Comparison of ENCODE assay signal across 24 mouse cellular contexts in the genomic region with DNA sequence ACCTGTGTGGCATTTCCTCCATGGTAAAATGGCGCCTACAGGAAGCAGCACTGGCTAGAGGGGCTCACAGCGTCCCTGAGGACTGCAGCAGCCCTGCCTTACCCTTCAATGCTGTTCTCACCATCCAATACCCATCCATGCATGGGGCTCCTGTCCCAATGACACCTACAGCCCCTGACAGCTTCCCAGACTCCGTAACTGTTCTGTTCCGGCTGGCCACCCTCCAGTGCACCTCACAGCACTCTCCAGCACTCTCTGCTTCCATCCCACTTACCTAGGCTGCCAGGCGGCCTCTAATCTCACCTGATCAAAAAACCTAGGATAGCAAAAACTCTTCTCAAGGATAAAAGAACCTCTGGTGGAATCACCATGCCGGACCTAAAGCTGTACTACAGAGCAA. TPM values are rescaled to one million over a fixed set of nuclear protein-coding genes. Genes with fewer than 3 reads are reported as not detected.
A peak's percentile ranks its signal among the peaks of the same experiment; 100 is the strongest.
DNase-seq lines count a peak whose midpoint lies in the region; ATAC-seq and TF ChIP-seq lines count a peak whose summit lies in the region.
"Had no signal": no experiment of that assay in that cellular context is flagged by ENCODE, and none has a peak within 500 bp of the region (broad histone marks: within the 10 kb centered on the region; RNA-seq: fewer than 3 reads in every experiment).

No protein-coding gene starts in this region.

- no peak for TF ChIP-seq POLR2A in myocyte (IDR thresholded peaks at IDR 0.05; ENCODE audit: insufficient read length, low read depth)

- WGBS in intestine, embryonic 16.5 days = 83% methylated on average over 6 of the region's 6 CpGs
- WGBS in intestine, embryonic 15.5 days = 85% methylated on average over 6 of the region's 6 CpGs
- WGBS in intestine, postnatal 0 days = 81% methylated on average over 6 of the region's 6 CpGs
- WGBS in kidney, embryonic 16.5 days = 59% methylated on average over 6 of the region's 6 CpGs
- WGBS in hindbrain, embryonic 13.5 days = 86% methylated on average over 6 of the region's 6 CpGs

- H3K9ac ChIP-seq in intestine, embryonic 16.5 days (ENCODE audit: low read depth, low read length) = no peak overlapping the region
- H3K9ac ChIP-seq in intestine, embryonic 15.5 days = no peak overlapping the region
- no peak overlapping the region for H3K9ac ChIP-seq in intestine, postnatal 0 days (ENCODE audit: low read depth, low read length)
- no peak overlapping the region for H3K9ac ChIP-seq in kidney, embryonic 16.5 days (replicated peaks; ENCODE audit: low read length)
- H3K9ac ChIP-seq in hindbrain, embryonic 13.5 days = no peak overlapping the region
- H3K9ac ChIP-seq: limb, embryonic 15.5 days; liver, embryonic 15.5 days; lung, embryonic 14.5 days; midbrain, embryonic 13.5 days; stomach, embryonic 15.5 days had no signal

- no peaks in the 10 kb centered on the region for H3K27me3 ChIP-seq in intestine, embryonic 16.5 days (replicated peaks; ENCODE audit: control insufficient read depth, insufficient read depth, low read length)
- no peaks in the 10 kb centered on the region for H3K27me3 ChIP-seq in intestine, embryonic 15.5 days (replicated peaks)
- no peaks in the 10 kb centered on the region for H3K27me3 ChIP-seq in intestine, postnatal 0 days (replicated peaks; ENCODE audit: control insufficient read depth, insufficient read depth, low read length)
- H3K27me3 ChIP-seq in kidney, embryonic 16.5 days (ENCODE audit: insufficient read depth, low read length) = no peaks in the 10 kb centered on the region
- no peaks in the 10 kb centered on the region for H3K27me3 ChIP-seq in myocyte (ENCODE audit: control insufficient read depth, insufficient read depth, insufficient read length)
- H3K27me3 ChIP-seq in hindbrain, embryonic 13.5 days = no peaks in the 10 kb centered on the region
- H3K27me3 ChIP-seq: CH12.LX; limb, embryonic 15.5 days; liver, embryonic 15.5 days; midbrain, embryonic 13.5 days; stomach, embryonic 15.5 days had no signal

- intact Hi-C loops in gastrocnemius, postnatal 14 days (cut with DNase I; ENCODE audit: low total_unique reads) = no loop called here

- no peaks in the 10 kb centered on the region; the same call in 1 of the 2 replicates for H3K9me3 ChIP-seq in intestine, embryonic 16.5 days (ENCODE audit: control insufficient read depth, low read length)
- no peaks in the 10 kb centered on the region for H3K9me3 ChIP-seq in intestine, embryonic 15.5 days
- H3K9me3 ChIP-seq in intestine, postnatal 0 days (ENCODE audit: control insufficient read depth) = no peaks in the 10 kb centered on the region
- H3K9me3 ChIP-seq in kidney, embryonic 16.5 days (ENCODE audit: low read length) = no peaks in the 10 kb centered on the region
- no peaks in the 10 kb centered on the region for H3K9me3 ChIP-seq in hindbrain, embryonic 13.5 days
- H3K9me3 ChIP-seq: limb, embryonic 10.5 days; limb, embryonic 15.5 days; liver, embryonic 15.5 days; midbrain, embryonic 13.5 days; stomach, embryonic 15.5 days had no signal

- no peak for DNase-seq in gastrocnemius, postnatal 14 days
- DNase-seq: adrenal gland, adult 8-10 months; cerebellum, adult 2 months; cerebellum, postnatal 14 days; layer of hippocampus, postnatal 36 days; lung, embryonic 14.5 days; lung, postnatal 14 days; right cerebral cortex, postnatal 14 days; thymus, postnatal 14 days had no signal

- peaks cover 20% of the 10 kb centered on the region for H3K4me1 ChIP-seq in intestine, embryonic 16.5 days (ENCODE audit: control insufficient read depth, insufficient read depth, low read length)
- H3K4me1 ChIP-seq in intestine, embryonic 15.5 days (replicated peaks) = peaks cover 15% of the 10 kb centered on the region; the same call in 1 of the 2 replicates
- H3K4me1 ChIP-seq in intestine, postnatal 0 days (replicated peaks; ENCODE audit: control insufficient read depth, insufficient read depth, low read length) = peaks cover 6% of the 10 kb centered on the region; the same call in 1 of the 2 replicates
- H3K4me1 ChIP-seq in kidney, embryonic 16.5 days (ENCODE audit: insufficient read depth, low read length) = no peaks in the 10 kb centered on the region; the same call in 1 of the 2 replicates
- 0 out of 2 replicates have a peak, but pooled peaks cover 2% of the 10 kb centered on the region for H3K4me1 ChIP-seq in hindbrain, embryonic 13.5 days (replicated peaks)
- H3K4me1 ChIP-seq: limb, embryonic 10.5 days; limb, embryonic 15.5 days; midbrain, embryonic 13.5 days had no signal

- H3K4me3 ChIP-seq in intestine, embryonic 16.5 days (ENCODE audit: low read length) = no peak overlapping the region
- no peak overlapping the region for H3K4me3 ChIP-seq in intestine, embryonic 15.5 days (replicated peaks)
- no peak overlapping the region for H3K4me3 ChIP-seq in intestine, postnatal 0 days (ENCODE audit: low read depth, low read length)
- H3K4me3 ChIP-seq in kidney, embryonic 16.5 days (ENCODE audit: low read length) = no peak overlapping the region
- no peak overlapping the region for H3K4me3 ChIP-seq in myocyte
- H3K4me3 ChIP-seq in hindbrain, embryonic 13.5 days = no peak overlapping the region
- H3K4me3 ChIP-seq: erythroblast, embryonic 14.5 days; limb, embryonic 10.5 days; limb, embryonic 15.5 days; liver, embryonic 15.5 days; midbrain, embryonic 13.5 days; stomach, embryonic 15.5 days had no signal

- H3K79me2 ChIP-seq in myocyte (ENCODE audit: control insufficient read depth, insufficient read depth) = peaks cover 6% of the 10 kb centered on the region

- no peak for TF ChIP-seq CTCF in intestine, postnatal 0 days (IDR thresholded peaks at IDR 0.05; ENCODE audit: low read depth)

- H3K4me2 ChIP-seq in intestine, embryonic 16.5 days (ENCODE audit: low read depth, low read length) = no peak overlapping the region
- no peak overlapping the region for H3K4me2 ChIP-seq in intestine, embryonic 15.5 days (replicated peaks)
- H3K4me2 ChIP-seq in intestine, postnatal 0 days (replicated peaks; ENCODE audit: low read depth) = no peak overlapping the region
- H3K4me2 ChIP-seq in kidney, embryonic 16.5 days (replicated peaks; ENCODE audit: low read depth, low read length) = no peak overlapping the region
- H3K4me2 ChIP-seq in myocyte (ENCODE audit: low read depth) = peak overlapping the region; percentile 21
- no peak overlapping the region for H3K4me2 ChIP-seq in hindbrain, embryonic 13.5 days
- H3K4me2 ChIP-seq: limb, embryonic 15.5 days; liver, embryonic 15.5 days; lung, embryonic 14.5 days; midbrain, embryonic 13.5 days; stomach, embryonic 15.5 days had no signal

- ATAC-seq in intestine, embryonic 16.5 days = no peak
- no peak for ATAC-seq in intestine, embryonic 15.5 days
- no peak for ATAC-seq in intestine, postnatal 0 days
- ATAC-seq in kidney, embryonic 16.5 days (ENCODE audit: low FRiP score, low TSS enrichment) = peak; percentile 66; the same call in 1 of the 2 replicates
- ATAC-seq in hindbrain, embryonic 13.5 days (ENCODE audit: low FRiP score) = no peak
- ATAC-seq: forebrain, embryonic 16.5 days; hindbrain, postnatal 0 days; midbrain, embryonic 13.5 days had no signal

- no peak overlapping the region for H3ac ChIP-seq in myocyte (ENCODE audit: control insufficient read depth, insufficient read length)

- peak overlapping the region; percentile 41; the same call in 1 of the 2 replicates for H3K27ac ChIP-seq in intestine, embryonic 16.5 days (ENCODE audit: low read length)
- H3K27ac ChIP-seq in intestine, embryonic 15.5 days = no peak overlapping the region
- H3K27ac ChIP-seq in intestine, postnatal 0 days (ENCODE audit: low read depth, low read length) = 0 out of 2 replicates have a peak overlapping the region, but pooled peaks have one; percentile 28
- no peak overlapping the region for H3K27ac ChIP-seq in kidney, embryonic 16.5 days (ENCODE audit: low read length)
- H3K27ac ChIP-seq in hindbrain, embryonic 13.5 days = no peak overlapping the region
- H3K27ac ChIP-seq: hindbrain, postnatal 0 days; limb, embryonic 10.5 days; limb, embryonic 15.5 days; liver, embryonic 15.5 days; midbrain, embryonic 13.5 days; stomach, embryonic 15.5 days had no signal

- H3K36me3 ChIP-seq in intestine, embryonic 16.5 days (ENCODE audit: control insufficient read depth, insufficient read depth, low read length) = peaks cover 14% of the 10 kb centered on the region
- H3K36me3 ChIP-seq in intestine, embryonic 15.5 days = peaks cover 9% of the 10 kb centered on the region
- peaks cover 20% of the 10 kb centered on the region for H3K36me3 ChIP-seq in intestine, postnatal 0 days (ENCODE audit: control insufficient read depth, insufficient read depth)
- H3K36me3 ChIP-seq in kidney, embryonic 16.5 days (ENCODE audit: insufficient read depth, low read length) = peaks cover 19% of the 10 kb centered on the region
- no peaks in the 10 kb centered on the region for H3K36me3 ChIP-seq in myocyte (ENCODE audit: control insufficient read depth, insufficient read depth)
- peaks cover 46% of the 10 kb centered on the region for H3K36me3 ChIP-seq in hindbrain, embryonic 13.5 days

TF ChIP-seq in myocyte, 11 proteins besides CTCF, POLR2A, EP300 and RAD21:
- TF ChIP-seq MYOD1 (IDR thresholded peaks at IDR 0.05; ENCODE audit: control insufficient read depth in 1 of 3, insufficient read length in 2 of 3, low read depth in 2 of 3) = no peak
- TF ChIP-seq TCF12 (IDR thresholded peaks at IDR 0.05; ENCODE audit: insufficient read depth, poor library complexity, severe bottlenecking) = no peak
- TF ChIP-seq TCF3 (IDR thresholded peaks at IDR 0.05; ENCODE audit: insufficient read length, low read depth) = no peak
- TF ChIP-seq POLR2AphosphoS2 (IDR thresholded peaks at IDR 0.05; ENCODE audit: insufficient read length, low read depth) = no peak
- TF ChIP-seq CEBPB (IDR thresholded peaks at IDR 0.05; ENCODE audit: insufficient read depth, poor library complexity, severe bottlenecking) = no peak
- no peak for TF ChIP-seq MYOG (IDR thresholded peaks at IDR 0.05; ENCODE audit: control insufficient read depth in 1 of 3, insufficient read depth in 1 of 3, insufficient read length in 2 of 3, low read depth in 2 of 3)
- TF ChIP-seq MAX (IDR thresholded peaks at IDR 0.05; ENCODE audit: low read depth) = no peak
- no peak for TF ChIP-seq REST (IDR thresholded peaks at IDR 0.05; ENCODE audit: insufficient read depth, insufficient read length)
- no peak for TF ChIP-seq USF1 (IDR thresholded peaks at IDR 0.05; ENCODE audit: low read depth)
- TF ChIP-seq E2F4 (IDR thresholded peaks at IDR 0.05; ENCODE audit: insufficient read depth) = no peak
- no peak for TF ChIP-seq SRF (IDR thresholded peaks at IDR 0.05; ENCODE audit: control insufficient read depth, insufficient read length, low read depth)

RNA-seq across cellular contexts. Expression of a gene that starts 35.6 kb away (rescaled TPM):
- 26.7 and 33.7 TPM in 2 replicates for polyA plus RNA-seq in intestine, embryonic 16.5 days (2015; fragmentation: Nextera tagmentation; extraction: Ambion mirVana)
- 27.9 and 28.7 TPM in 2 replicates for polyA plus RNA-seq in intestine, embryonic 15.5 days (2015; fragmentation: Nextera tagmentation; extraction: Ambion mirVana)
- polyA plus RNA-seq in intestine, postnatal 0 days (2015; fragmentation: Nextera tagmentation; extraction: Ambion mirVana) = 21.7 and 24.0 TPM in 2 replicates
- polyA plus RNA-seq in kidney, embryonic 16.5 days (2015; fragmentation: Nextera tagmentation; extraction: Ambion mirVana) = 22.1 and 23.0 TPM in 2 replicates
- polyA plus RNA-seq in myocyte (2012; fragmentation: generic; extraction: Trizol) = 11.9 TPM
- polyA plus RNA-seq in hindbrain, embryonic 13.5 days (2015; fragmentation: Nextera tagmentation; extraction: Ambion mirVana) = 14.6 and 15.2 TPM in 2 replicates
- 10 to 100 TPM; 13.8 to 15.7 TPM for total RNA-seq in gastrocnemius, postnatal 14 days (2021)

Comparison
In these comparisons a context has a peak if more than half of its experiments do, and no peak if none do; other contexts are left out.
1. H3K27ac ChIP-seq: peak in intestine, embryonic 16.5 days (single experiment) and intestine, postnatal 0 days (single experiment); none in intestine, embryonic 15.5 days (single experiment), kidney, embryonic 16.5 days (single experiment) and hindbrain, embryonic 13.5 days (single experiment).